Mouse (Mus musculus) G1E (cell line): ENCODE measurements around the gene Akap11. TPM values are rescaled to one million over a fixed set of nuclear protein-coding genes. Genes with fewer than 3 reads are reported as not detected.

ENCODE experiments used
- ATAC-seq: 2 replicates; pipeline ENCODE4 v1.8.0; 2016; ENCODE audit warnings: mild to moderate bottlenecking; ENCODE audit not compliant: insufficient number of reproducible peaks, poor library complexity, low FRiP score, severe bottlenecking; ENCODE audit errors: extremely low read depth
- DNase-seq: peaks from one replicate; pipeline ENCODE4 v3.0.0; 2012; ENCODE audit warnings: low spot score
- H3K27me3 ChIP-seq: 2 replicates; pipeline ENCODE4 v1.6.1; 2012; ENCODE audit warnings: mild to moderate bottlenecking, low read length, inconsistent platforms; ENCODE audit not compliant: insufficient read depth
- H3K36me3 ChIP-seq: replicated peaks from 2 replicates; pipeline ENCODE3; 2012; ENCODE audit warnings: mild to moderate bottlenecking, inconsistent platforms
- H3K4me1 ChIP-seq: 2 replicates; pipeline ENCODE4 v1.6.1; 2012; ENCODE audit warnings: low read depth, low read length, inconsistent platforms, mixed read lengths; ENCODE audit not compliant: insufficient read depth
- H3K4me3 ChIP-seq: 2 replicates; pipeline ENCODE4 v1.5.1; 2012; ENCODE audit warnings: low read depth, mild to moderate bottlenecking, inconsistent platforms, low read length, moderate library complexity, mixed read lengths
- H3K9me3 ChIP-seq: replicated peaks from 2 replicates; pipeline ENCODE4 v1.6.1; 2012; ENCODE audit warnings: inconsistent platforms
- CTCF ChIP-seq: IDR thresholded peaks from 2 replicates; pipeline ENCODE4 v1.5.1; 2012; ENCODE audit warnings: low read depth, low read length, inconsistent platforms, mixed read lengths
- GATA1 ChIP-seq: IDR thresholded peaks from 2 replicates; pipeline ENCODE4 v1.6.1; 2012; ENCODE audit warnings: borderline replicate concordance, low read length, inconsistent platforms, mixed read lengths
- GATA2 ChIP-seq: IDR thresholded peaks from 2 replicates; pipeline ENCODE4 v1.6.1; 2012; ENCODE audit warnings: low read depth, low read length, inconsistent platforms, borderline replicate concordance
- POLR2AphosphoS5 ChIP-seq: IDR thresholded peaks from 2 replicates; pipeline ENCODE4 v1.6.1; 2012; ENCODE audit warnings: low read depth, low read length, inconsistent platforms; ENCODE audit not compliant: insufficient replicate concordance
- TAL1 ChIP-seq: conservative IDR thresholded peaks from 2 replicates; pipeline ENCODE4 v1.6.1; 2012; ENCODE audit warnings: low read depth, low read length, inconsistent platforms, mixed read lengths
- polyA plus RNA-seq: library from polyadenylated mRNA; stranded (reverse); fragments of >175 nt; gene quantifications from 2 replicates; pipeline ENCODE4 v1.2.3, GENCODE M21; 2012
- total RNA-seq, 2 experiments: library from RNA; stranded (forward) in 1 of 2; stranded (reverse) in 1 of 2; fragments of 200-1000 nt in 1 of 2; fragments of >200 nt in 1 of 2; fragmentation: Nextera tagmentation in 1 of 2; gene quantifications; 2 replicates each; pipeline ENCODE4 v1.2.3; 2014 to 2017

The Akap11 gene
- total and polyA plus RNA-seq, 3 experiments: 0.35 to 25.6 (median 22.3) TPM

DNA sequence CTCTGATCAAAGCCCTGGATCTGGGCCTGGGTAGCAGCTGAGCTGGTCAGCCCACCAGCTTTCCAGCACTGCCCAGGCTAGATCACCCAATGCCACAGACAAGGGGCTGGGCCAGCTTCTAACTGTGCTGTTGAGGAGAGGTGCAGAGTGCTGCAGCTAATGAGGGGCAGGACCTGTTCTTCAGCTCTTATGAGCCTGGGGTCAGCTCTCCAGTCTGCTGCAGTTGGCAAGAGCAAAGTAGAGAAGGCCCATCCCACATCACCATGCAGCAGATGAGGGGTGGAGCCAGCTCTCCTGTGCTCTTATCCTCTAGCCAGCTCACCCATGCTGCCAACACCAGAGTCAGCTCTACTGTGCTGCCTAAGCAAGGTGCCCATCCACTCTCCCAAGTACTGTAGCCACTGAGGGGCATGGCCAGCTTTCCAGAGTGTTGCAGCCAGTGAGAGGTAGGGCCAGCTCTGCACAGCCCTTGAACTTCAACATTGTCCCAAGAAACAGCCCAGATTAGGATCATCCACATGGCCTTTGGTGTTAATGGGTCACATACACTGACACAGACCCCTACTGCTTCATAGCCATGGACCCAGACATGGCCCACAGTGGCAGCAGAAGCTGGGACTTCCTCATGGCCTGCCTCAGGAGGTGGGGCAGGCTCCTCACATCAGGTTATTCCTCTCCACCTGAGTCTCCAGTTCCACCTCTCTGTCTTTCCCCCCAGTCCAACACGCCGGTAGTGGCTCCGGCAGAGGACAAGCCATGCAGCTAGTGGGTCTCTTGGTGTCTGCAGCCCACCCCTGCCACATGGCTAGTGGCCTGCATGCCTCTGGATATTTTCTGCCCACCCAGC lies 10.8 kb downstream of the Akap11 start:
- no peak for TF ChIP-seq GATA1
- no peak for TF ChIP-seq POLR2AphosphoS5
- TF ChIP-seq CTCF: no peak
- H3K27me3 ChIP-seq: no peaks in the 10 kb centered on the region
- peaks cover 10% of the 10 kb centered on the region for H3K9me3 ChIP-seq
- no peaks in the 10 kb centered on the region for H3K4me1 ChIP-seq
- no peak for ATAC-seq
- DNase-seq: no peak
- peaks cover 8% of the 10 kb centered on the region for H3K36me3 ChIP-seq
- no peak overlapping the region for H3K4me3 ChIP-seq

DNA sequence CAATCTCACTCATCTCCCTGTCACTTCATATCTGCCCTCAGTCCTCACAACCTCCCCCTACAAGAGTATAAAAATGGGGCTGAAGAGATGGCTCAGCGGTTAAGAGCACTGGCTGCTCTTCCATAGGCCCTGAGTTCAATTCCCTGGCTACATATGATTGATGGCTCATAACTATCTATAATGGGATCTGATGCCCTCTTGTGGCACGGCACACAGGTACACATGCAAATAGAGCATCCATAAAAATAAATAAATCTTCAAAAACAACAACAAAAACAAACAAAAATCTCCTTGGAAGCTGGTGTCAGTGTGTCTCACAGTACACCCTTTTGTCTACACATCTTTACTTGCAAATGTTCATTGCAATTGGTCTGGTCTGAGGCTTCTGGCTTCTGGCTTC lies 11.5 kb downstream of the Akap11 start:
- Histone ChIP-seq H3K4me3 (no peak overlapping the region), H3K27me3 (no peaks in the 10 kb centered on the region), H3K4me1 (no peaks in the 10 kb centered on the region), H3K9me3 (peaks cover 8% of the 10 kb centered on the region), H3K36me3 (peaks cover 8% of the 10 kb centered on the region)
- TF ChIP-seq CTCF: no peak
- TF ChIP-seq TAL1: no peak
- no peak for TF ChIP-seq GATA1
- DNase-seq: no peak
- ATAC-seq: no peak

GRCm38 (mm10) chr14:78510713-78511112 lies 25.9 kb downstream of the Akap11 start:
- H3K36me3 ChIP-seq: peaks cover 30% of the 10 kb centered on the region
- no peak for TF ChIP-seq TAL1
- TF ChIP-seq POLR2AphosphoS5: no peak
- TF ChIP-seq GATA1: no peak
- TF ChIP-seq CTCF: no peak
- TF ChIP-seq GATA2: no peak
- no peak for ATAC-seq
- H3K4me1 ChIP-seq: no peaks in the 10 kb centered on the region
- H3K4me3 ChIP-seq: no peak overlapping the region
- no peaks in the 10 kb centered on the region for H3K27me3 ChIP-seq
- DNase-seq: no peak
- 0 out of 2 replicates have a peak, but pooled peaks cover 2% of the 10 kb centered on the region for H3K9me3 ChIP-seq

- Histone ChIP-seq H3K4me1 (no peaks in the 10 kb centered on the region), H3K9me3 (0 out of 2 replicates have a peak, but pooled peaks cover 2% of the 10 kb centered on the region), H3K4me3 (no peak overlapping the region), H3K36me3 (peaks cover 31% of the 10 kb centered on the region), H3K27me3 (no peaks in the 10 kb centered on the region)
- DNase-seq: no peak
- ATAC-seq: no peak
- no peak for TF ChIP-seq GATA2
- TF ChIP-seq TAL1: no peak
Measured at GRCm38 (mm10) chr14:78509791-78510190, 26.8 kb downstream of the Akap11 start.

GRCm38 (mm10) chr14:78500578-78500977 lies 36.0 kb downstream of the Akap11 start:
- TF ChIP-seq POLR2AphosphoS5 (no peak), TAL1 (no peak), CTCF (no peak)
- ATAC-seq (no peak), DNase-seq (no peak)
- Histone ChIP-seq H3K27me3 (no peaks in the 10 kb centered on the region), H3K36me3 (peaks cover 10% of the 10 kb centered on the region), H3K4me1 (peaks cover 3% of the 10 kb centered on the region; the same call in 1 of the 2 replicates), H3K4me3 (no peak overlapping the region), H3K9me3 (no peaks in the 10 kb centered on the region)

DNA sequence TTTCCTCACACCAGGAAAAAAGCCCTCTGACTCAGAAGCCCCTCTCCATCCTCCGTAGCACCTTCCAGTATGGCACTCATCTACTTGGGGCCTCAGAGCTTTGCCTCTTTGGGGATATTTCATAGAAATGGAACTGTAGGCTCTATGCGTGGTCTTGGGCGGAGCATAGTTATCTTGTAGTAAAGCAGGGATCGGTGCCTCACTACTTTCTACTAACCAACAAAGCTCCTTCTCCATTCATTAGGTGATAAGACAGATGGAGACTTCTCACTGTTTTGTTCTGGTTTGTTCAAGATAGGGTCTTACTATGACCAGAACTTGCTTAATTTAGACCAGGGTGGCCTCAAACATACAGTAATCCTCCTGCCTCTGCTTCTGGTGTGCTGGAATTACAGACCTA lies 39.9 kb downstream of the Akap11 start:
- H3K4me1 ChIP-seq: peaks cover 3% of the 10 kb centered on the region; the same call in 1 of the 2 replicates
- TF ChIP-seq GATA2: no peak
- TF ChIP-seq POLR2AphosphoS5: no peak
- TF ChIP-seq GATA1: no peak
- no peak for TF ChIP-seq CTCF
- no peak for TF ChIP-seq TAL1
- ATAC-seq (no peak), DNase-seq (no peak)
- H3K9me3 ChIP-seq: no peaks in the 10 kb centered on the region; the same call in 1 of the 2 replicates
- peaks cover 14% of the 10 kb centered on the region for H3K36me3 ChIP-seq
- H3K27me3 ChIP-seq: no peaks in the 10 kb centered on the region
- no peak overlapping the region for H3K4me3 ChIP-seq

DNA sequence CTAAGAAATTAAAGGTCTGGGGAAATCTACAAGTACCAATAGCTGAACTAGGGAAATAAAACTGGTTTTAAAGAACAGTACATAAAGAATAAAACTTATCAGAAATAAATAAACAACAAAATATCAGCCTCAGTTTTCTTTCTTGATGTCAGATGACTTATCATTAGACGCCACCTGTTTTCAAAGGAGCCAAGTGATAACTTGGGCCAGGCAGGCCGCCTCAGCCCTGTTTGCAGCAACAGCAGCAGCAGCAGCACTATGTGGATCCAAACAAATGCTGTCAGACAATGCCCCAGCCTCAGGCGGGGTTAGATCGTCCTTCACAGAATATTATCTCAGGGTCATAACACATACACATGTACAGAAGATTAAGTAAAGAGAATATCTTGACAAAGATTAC lies 41.4 kb downstream of the Akap11 start:
- Histone ChIP-seq H3K27me3 (no peaks in the 10 kb centered on the region), H3K9me3 (no peaks in the 10 kb centered on the region; the same call in 1 of the 2 replicates), H3K36me3 (peaks cover 12% of the 10 kb centered on the region), H3K4me3 (no peak overlapping the region), H3K4me1 (peaks cover 3% of the 10 kb centered on the region; the same call in 1 of the 2 replicates)
- ATAC-seq (no peak; the same call in 1 of the 2 replicates), DNase-seq (no peak)
- TF ChIP-seq TAL1 (no peak), CTCF (no peak), GATA1 (no peak), GATA2 (no peak), POLR2AphosphoS5 (no peak)
